Mouse (Mus musculus) adrenal gland, adult (tissue): ENCODE results near the gene Hils1.
"Not testable (repeated sequence)": the region's sequence is repeated elsewhere in the genome, so short reads cannot be mapped to it uniquely, and the experiment has no call there.

ENCODE experiments used
- DNase-seq, 2 experiments: peaks; one replicate each; pipeline ENCODE4 v3.0.0; 2022 to 2023; ENCODE audit warnings: low spot score in 1 of 2; ENCODE audit not compliant: inconsistent age in 2 of 2

The Hils1 gene

DNA sequence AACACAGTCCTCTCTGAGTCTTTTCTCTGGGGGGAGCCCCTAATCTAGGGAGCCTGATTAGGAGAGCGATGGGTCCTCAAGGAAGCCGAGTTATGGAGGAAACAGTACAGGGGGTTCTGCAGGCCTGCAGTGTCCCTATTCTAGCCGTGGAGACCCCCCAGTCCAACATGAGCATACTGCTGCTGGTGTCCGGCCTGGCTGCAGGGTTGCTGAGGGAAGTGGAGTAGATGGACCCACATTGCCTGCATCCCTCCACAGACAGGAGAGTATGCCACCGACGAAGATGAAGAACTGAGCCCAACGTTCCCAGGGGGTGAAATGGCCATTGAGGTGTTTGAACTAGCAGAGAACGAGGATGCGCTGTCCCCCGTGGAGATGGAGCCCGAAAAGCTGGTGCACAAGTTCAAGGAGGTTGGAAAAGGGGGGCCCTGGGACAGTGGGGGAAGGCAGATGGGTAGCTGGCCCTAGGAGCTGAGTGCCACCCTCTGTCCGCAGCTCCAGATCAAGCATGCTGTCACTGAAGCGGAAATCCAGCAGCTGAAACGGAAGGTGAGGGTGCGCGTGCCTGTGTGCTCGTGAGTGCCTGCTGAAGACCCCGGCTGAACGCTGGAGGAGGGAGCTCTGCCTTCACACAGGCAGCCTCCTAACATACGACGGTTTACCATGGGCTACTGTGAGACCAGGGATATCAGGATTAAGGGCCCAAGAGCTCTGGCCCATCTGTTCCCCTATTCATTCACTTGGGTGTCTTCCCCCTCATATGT is 34.4 kb downstream of the Hils1 start:
- peak; percentile 19 to 31 for DNase-seq

DNA sequence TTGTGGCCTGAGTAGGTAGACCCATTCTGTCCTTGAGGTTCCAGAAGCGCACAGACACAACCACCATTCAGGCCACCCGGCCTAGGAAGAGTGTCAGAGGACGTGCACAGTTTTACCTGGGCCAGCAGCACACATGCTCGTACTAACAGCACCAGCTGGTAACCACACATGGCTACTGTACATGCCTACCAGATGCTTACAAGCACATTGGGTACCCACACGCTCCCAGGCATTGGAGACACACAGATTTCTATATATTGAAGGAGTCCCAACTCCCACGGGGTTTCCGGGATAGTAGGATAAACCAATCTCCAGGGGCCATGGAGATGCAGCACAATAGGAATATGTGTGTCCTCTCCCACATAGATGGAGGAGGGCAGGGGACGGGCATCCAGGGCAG is 35.3 kb downstream of the Hils1 start:
- no peak for DNase-seq

DNA sequence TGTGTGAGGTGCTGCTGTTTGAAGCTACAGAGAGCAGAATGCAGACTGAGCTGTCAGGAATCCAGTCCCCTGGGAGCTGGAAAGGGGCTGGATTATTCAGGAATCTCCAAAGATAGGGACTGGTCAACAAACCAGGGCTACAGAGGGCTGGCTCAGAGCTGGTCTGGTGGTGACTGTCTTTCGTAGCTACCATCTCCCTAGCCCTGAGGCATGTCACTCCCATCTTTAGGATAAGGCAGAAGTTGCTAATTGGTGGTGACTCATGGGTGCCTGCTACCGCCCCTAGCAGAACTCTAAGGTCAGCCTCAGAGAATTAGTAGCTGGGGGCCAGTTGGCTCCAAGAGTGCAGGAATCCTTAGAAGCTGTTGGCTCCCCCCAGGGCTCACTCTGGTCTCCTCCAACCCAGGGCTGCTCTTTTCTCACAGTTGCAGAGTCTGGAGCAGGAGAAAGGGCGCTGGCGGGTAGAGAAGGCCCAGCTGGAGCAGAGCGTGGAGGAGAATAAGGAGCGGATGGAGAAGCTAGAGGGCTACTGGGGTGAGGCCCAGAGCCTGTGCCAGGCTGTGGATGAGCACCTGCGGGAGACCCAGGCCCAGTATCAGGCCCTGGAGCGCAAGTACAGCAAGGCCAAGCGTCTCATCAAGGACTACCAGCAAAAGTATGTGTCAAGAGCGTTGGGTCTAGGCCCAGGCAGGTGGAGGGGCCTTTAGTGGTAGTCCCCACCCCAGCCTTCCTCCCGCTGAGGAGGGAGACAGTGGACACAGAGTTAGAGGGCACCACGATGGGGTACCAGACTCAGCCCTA is 36.9 kb downstream of the Hils1 start:
- peak; percentile 35 to 61 for DNase-seq

DNA sequence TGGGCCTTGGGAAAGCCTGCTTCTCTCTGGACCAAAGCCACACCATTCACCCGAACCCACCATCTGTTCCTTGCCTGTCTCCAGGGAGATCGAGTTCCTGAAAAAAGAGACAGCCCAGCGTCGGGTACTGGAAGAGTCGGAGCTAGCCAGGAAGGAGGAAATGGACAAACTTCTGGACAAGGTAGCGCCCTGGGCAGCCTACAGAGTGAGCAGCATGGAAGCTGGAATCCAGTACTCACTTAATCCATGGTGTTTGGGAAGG is 37.5 kb downstream of the Hils1 start:
- no peak for DNase-seq

DNA sequence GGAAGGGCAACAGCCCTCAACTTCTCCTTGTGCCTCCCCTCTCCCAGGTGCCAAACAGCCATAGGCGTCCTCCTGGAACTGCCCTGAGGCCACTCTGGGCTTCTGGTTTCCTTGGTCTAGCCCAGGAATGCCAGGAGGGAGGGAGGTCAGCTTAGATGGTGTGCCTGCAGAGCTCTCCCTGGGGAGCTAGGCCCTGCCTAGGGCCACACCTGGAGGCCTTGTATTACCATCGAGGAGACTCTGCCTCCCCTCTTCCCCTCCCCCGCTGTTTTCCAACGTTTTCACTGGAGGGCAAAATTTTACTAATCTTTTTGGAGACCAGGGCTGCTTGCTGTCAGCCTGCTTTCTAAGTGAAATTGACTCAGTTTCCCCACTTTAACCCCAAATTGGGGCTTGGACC is 38.6 kb downstream of the Hils1 start:
- peak; percentile 48 to 74 for DNase-seq

DNA sequence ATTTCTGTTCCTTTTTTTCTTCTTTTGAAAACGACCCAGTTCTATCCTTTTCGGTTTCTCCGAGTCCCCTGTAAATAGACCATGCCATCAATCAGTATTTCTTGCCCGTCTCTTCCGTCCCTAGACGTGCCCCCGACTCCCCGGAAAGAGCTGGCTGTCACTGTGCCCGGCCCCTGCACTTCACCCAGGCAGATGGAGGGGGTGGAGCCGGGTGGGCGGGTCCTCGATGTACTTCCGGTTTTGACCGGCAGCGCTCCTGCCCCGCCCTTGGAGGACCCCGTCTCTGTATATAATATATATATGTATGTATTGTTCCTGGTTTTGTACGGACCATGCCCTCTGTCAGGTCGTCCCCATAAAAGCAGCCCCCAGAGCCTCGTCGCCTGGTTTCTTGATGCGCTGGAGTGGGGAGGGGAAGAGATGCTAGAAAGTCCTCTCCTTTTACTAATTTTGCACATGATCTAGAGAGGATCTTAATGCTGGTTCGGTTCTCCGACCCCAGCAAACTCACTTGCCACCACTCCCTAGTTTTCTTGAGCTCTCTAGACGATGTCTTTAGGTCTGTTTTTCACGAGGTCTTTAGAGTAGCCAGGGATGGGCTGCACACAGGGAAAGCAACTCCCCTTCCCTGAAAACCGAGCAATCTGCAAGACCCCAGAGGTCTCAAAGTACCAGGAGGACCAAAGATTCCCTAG is 39.3 kb downstream of the Hils1 start:
- DNase-seq, result peak; percentile 88 to 95

DNA sequence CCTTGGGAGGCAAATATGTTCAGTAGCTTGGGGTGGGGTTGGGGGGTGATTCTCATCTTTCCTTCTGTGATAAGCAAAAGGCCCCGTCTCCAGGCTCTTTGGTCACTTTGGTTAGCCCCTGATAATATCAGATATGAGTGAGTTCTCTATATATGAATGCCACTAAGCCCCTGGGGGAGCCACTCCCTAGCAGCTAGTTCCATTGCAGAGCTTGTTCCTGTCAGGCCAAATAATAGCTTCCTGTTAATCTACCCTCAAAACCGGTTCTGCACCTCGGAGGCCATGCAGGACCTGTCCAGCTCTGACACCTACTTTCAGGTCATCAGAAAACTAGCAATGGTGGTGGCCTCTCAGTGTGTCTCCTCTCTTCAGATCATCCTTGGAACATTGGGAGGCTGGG is 40.0 kb downstream of the Hils1 start:
- peak in 1 of 2 experiments; percentile 36 for DNase-seq

DNA sequence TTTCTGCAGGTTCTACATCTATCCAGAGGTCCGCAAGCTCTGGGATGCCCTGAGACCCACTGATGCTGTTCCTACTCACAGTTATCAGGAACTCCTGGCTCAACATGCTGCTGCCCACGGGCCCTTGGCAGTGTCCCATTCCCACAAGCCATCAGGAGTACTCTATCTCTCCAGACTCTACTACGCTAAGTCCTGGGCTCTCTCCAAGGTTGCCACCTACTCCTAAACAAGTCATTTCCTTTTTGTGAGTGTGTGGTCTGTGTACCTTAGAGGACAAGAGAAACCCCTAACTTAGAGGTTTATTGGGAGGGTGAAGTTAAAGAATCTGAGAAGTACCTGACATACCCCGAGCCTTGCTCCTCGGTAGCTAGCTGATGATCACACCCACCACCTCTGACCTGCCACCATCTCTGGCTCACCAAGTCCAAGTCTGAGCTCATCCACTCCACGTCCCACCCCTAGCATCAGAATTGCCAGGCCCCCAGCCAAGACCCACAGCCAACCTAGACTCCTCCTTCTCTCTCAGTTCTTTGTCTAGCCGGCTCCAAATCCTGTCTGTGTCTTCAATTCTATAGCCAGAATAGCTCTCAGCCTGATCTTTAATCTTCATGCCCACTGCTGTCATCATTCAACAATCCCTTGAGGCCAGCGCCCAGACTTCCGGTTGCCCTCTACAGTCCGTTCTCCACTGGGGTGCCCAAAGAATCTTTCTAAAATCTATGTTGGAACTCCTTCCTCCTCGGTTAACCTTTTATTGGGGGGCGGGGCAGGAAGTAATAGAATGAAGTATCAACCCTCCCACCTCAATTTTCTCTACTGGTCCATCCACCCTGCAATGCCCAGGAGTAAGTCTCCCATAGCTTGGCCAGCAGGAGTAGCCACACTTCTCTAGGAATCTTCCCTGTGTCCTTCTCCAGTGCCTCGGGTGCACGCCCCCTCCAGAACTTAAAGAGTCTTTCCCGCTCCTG is 41.6 kb downstream of the Hils1 start:
- DNase-seq, result no peak

DNA sequence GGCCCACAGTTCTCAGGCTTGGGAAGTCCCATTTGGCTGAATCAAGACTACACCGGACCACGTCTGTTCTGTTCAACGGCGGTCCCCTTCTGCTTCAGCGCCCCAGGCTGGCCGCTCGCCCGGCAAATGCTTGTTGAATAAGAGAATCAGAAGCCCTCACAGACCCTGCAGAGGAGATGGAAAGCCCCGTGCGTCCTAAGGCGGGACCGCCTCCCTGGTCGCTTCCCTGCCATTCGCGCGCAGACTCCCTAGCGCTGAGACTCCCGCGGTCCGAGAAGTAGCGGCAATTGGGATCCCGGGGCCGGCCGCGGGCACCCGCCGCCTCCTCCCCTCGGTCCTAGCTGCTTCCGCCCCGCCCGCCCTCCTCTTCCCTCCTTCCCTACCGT is 42.2 kb downstream of the Hils1 start, which contains the start of gene Samd14:
Gene Samd14 (plus strand): TSS at position 251 of the 386 bp plus-strand sequence.
- peak; percentile 64 to 81 for DNase-seq

DNA sequence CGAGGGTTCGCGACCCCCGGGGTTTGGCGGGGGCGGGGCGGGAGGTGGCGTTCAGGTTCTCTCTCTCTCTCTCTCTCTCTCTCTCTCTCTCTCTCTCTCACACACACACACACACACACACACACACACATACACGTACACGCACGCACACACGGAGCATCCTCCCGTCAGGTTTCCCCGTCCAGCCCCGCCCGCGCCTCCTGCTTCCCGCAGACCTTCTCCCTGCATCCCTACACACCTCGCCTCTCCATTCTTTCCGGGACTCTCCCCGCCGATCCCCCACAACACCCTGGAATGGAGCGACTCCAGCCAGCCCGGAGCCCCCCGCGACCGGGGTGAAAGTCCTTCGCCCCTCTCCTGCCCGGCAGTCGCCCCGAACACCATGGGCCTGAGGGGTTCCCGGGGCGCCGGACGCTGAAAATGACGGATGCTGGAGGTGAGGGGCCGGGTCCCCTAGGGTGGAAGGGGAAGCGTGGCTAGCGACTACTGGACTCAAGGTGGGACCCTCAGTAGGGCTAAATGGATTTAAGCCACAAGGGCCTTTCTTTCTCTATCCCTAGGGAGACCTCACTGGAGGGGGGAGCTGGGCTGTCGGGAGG is 42.8 kb downstream of the Hils1 start:
- peak in 1 of 2 experiments; percentile 57 for DNase-seq

DNA sequence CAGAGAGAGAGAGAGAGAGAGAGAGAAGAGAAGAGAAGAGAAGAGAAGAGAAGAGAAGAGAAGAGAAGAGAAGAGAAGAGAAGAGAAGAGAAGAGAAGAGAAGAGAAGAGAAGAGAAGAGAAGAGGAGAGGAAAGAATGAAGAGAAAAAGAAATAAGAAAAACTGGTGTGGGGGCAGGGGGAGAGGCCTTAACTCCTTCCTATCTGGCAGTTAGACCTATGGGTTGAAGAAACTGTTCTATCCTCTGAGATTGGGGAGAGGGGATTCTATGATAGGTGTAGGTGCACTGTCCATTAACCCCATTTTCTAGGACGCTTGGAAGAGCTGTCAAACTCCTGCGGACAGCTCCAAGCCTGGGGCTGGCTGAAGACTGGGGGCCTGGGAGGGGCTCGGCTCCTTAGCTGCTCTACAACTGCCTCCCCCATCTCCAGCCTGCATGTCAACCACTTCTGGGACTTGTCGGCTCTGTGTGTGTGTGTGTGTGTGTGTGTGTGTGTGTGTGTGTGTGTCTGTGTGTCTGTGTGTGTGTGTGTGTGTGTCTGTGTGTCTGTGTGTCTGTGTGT is 43.5 kb downstream of the Hils1 start:
- not testable (repeated sequence) for DNase-seq

DNA sequence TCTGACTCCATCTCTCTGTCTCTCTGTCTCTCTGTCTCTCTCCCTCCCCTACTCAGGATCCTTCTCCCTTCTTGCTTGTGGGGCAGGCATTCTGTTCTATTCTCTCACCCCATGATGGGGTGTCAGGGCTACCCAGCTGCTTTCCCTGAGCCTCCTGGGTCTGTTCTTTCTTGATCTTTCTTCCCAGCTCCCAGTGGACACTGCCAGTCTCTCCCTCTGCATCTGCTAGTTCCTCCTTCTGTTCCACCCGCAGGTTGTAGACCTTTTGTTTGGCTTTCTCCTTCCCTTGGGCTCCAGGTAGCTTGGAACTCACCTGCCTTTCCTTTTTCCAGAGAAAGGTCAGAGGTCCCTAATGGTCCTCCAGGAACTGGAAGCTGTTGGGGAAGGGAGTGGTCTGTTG is 44.0 kb downstream of the Hils1 start:
- DNase-seq, result no peak

DNA sequence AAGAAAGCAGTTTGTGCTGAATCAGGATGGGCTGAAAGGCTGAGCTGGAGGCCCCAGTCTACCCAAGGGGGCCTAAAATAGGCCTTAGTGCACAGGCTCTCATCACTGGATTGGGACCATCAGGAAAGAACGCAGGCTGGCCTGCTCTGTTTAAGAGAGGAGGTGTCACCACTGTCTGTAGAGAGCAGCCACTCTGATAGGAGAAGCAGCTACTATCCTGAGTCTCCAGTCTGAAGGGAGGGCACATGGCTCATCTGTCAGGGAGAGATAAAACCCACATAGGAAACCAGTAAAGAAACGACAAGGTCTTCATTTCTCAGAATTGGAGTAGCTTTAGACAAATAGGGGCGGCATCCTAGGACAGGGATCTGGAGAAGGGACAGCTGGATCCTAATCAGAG is 44.7 kb downstream of the Hils1 start:
- DNase-seq, result no peak

DNA sequence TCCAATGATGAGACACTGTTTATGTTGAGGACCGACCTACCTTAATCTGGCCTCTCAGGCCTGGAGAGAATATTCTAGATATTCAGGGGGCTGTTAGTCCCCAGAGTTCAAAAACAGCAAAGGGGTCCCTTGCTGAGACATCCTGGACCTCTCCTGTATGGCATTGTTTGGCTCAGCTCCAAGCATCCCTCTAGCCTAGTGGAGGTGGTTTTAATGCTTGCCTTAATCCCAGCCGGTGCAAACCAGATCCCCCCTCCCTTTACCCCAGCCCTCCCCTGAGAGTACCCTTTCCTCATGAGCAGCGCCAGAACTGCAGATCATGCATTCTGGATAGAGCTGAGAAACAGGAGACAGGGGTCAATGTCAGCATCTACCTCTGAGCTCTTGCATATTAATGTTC is 45.1 kb downstream of the Hils1 start:
- DNase-seq, result no peak

DNA sequence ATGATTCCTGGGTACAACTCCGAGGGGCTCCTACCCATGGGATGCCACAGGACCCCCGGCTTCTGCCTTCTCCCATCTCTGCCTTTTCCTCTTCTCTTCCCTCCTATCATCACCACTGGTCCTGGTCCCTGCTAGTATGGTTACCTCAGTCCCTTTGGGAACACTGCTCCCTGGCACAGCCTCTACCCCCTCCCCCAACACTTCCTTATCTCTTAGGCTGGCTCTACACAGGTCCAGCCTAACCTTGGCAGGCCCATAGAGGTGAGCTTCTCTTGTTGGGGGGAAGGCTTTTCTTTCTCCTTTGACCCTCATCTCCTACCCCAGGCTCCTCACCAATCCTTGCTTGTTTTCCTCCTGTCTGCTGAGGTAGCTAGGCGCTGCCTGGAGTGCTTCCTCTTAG is 48.1 kb downstream of the Hils1 start:
- no peak for DNase-seq
